Mouse (Mus musculus) spleen, adult 12 weeks (tissue): Measurements from ENCODE around the gene Myo1b.

Experiments
- DNase-seq: peaks from one replicate; pipeline ENCODE4 v3.0.0; 2022; ENCODE audit warnings: low spot score

Gene Myo1b

DNA sequence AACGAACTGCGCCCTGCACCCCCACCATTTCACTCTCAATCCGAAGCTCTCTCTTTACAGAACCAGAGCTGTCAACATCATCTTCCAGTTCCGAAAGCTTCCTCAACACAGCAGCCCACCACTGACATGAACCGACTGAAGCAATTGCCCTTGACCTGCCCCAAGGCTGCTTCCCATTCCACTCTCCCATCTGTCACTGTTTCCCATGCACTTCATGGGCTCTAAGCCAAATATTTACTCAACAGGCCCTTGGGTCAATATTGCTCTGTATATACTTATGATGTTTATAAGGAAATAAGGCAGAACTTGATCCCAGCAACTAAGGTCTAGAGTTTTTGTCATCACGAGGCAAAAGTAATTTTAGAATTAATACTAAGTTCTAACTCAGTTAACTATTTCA lies 133.8 kb downstream of the Myo1b start:
- DNase-seq = no peak

GRCm38 (mm10) chr1:51780357-51780756 lies 135.5 kb downstream of the Myo1b start:
- no peak for DNase-seq

DNA sequence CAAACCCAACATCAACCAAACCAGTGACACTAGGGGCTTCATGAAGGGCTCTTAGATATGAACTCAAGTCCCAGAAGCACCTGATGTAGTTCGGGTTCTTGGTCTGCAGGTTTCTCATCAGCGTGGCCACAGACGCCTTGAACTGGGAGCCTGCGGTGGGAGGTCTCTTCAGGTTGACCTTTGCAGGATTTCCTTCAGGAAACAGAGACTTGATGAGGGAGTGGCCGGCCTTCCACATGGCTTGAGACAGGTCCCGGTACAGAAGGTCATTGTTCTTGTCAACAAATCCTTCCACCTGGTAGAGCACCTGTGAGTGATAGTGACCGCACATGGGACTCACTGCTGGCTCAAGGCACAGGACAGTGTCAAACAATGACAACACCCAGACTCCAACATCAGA lies 137.6 kb downstream of the Myo1b start:
- DNase-seq = no peak

DNA sequence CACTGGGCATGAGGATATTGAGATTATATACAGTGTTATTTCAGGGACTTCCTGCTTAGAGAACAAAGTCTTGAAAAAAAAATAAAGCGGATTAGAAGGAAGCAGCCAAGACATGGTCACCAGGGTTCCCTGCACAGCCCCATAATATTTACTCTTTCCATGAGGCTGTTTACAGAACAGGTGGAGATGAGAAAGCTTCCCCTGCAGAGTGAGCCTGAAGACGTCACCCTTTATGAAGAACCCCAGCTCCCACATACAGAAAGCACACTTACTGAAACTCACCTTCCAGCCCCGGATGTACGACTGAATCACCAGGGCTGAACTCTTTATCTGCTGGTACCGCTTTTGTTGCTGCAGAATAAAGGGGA lies 145.4 kb downstream of the Myo1b start:
- DNase-seq = no peak

DNA sequence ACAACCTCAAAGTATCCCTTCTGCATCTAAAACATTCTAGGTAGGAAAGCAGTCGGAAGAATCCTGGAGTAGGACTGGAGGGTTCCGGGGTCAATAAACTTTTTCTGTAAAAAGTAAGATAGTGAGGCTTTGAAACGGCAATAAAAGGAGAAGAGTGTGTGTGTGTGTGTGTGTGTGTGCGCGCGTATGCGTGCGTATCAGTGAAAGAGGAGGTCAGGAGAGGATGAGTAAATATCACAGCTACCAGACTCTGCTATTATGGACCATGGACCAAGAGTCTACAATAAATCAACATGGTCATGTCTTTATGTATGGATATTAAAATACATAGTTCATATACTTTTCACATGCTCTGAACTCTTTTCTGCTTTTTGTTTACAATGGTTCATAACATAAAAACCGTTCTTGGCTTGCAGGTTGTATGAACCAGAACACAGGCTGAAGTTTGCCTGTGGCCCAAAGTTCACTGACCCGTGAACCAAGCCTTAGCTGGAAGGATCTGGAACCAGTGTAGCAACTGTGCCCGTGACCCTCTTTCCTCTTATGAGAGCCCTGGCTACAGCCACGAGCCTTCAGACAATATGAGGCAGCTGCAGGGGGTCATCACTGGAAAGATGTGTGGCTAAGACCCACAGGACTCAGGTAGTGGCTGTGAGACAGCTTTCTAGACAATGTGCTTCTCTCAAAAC lies 145.9 kb downstream of the Myo1b start:
- DNase-seq = no peak

- no peak for DNase-seq
These were observed 149.6 kb downstream of the Myo1b start for GRCm38 (mm10) chr1:51766271-51766670.

GRCm38 (mm10) chr1:51765156-51765555 lies 150.7 kb downstream of the Myo1b start:
- no peak for DNase-seq

DNA sequence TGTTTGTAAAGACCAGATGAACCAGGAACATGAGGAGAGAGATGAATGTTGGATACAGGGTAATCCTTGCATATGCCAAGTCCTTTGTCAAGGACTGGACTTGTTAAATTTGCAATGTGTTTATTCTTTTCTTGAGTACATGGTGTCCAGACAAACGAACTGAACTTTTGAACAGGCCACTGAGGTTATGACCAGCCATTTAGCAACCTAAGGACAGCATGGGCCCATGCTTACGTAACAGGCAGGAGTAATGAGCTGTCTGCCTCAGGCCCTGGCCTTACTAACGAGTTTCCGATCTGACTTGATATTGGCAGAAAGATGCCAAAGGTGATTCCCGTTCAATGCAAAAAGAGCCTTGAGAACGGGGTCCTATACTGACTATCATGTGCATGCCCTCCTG lies 156.2 kb downstream of the Myo1b start:
- no peak for DNase-seq

DNA sequence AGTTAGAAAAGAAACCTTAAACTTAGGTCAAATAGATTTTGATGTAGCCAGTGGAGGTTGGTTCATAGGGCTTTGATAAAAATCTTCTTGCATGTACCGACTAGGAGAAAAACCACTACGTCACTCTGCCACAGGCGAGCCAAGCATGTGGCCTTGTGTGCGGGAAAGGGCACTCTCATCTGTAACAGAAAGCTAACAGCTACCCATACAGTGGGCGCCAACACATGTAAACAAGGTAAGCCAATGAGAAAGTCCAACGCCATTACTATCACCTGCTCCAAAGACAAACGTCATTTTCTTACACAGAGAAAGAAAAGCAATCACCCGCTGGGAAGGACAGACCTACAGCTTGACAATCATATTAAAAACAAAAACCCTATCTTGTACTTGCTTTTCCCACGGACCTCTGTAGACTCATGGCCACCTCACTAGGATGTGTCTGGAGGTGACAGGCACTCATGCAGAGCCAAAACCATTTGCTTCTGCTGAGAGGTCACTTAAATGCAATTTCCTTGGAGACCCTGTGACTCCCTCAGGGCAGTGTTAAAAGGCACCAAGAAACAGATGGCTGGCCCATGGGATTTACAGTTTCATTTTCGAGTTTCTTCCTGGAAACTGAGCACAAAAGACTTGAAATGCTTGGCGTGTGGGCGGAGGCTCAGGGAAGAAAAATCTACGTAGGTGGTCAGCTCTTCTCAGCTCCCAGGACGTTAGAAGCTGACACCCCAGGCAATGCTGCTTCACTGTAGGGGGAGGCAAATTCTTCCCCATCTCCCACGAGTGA lies 157.4 kb downstream of the Myo1b start:
- no peak for DNase-seq

- DNase-seq = no peak
These were observed 162.2 kb downstream of the Myo1b start for GRCm38 (mm10) chr1:51753621-51754020.

- DNase-seq = no peak
These were observed 164.9 kb downstream of the Myo1b start for GRCm38 (mm10) chr1:51751006-51751405.

GRCm38 (mm10) chr1:51748306-51748705 lies 167.6 kb downstream of the Myo1b start:
- no peak for DNase-seq

DNA sequence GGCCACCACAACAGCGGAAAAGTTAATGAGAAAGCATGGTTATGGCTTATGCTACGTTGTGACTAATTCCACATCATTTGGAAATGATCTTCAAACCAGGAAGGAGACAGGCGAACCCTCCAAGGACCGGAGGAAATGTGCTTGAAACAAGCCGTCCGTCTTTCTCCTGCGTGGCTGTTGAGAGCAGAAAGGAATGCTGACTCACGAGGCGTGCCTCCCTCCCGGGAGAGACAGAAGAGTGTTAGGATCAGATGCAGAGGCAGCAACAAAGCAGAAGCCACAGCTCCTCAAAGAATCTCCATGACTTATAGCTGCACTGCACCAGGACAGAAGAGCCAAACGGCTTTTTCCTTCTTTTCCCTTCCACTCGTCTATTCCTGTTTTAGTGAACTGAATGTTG lies 168.4 kb downstream of the Myo1b start:
- no peak for DNase-seq

DNA sequence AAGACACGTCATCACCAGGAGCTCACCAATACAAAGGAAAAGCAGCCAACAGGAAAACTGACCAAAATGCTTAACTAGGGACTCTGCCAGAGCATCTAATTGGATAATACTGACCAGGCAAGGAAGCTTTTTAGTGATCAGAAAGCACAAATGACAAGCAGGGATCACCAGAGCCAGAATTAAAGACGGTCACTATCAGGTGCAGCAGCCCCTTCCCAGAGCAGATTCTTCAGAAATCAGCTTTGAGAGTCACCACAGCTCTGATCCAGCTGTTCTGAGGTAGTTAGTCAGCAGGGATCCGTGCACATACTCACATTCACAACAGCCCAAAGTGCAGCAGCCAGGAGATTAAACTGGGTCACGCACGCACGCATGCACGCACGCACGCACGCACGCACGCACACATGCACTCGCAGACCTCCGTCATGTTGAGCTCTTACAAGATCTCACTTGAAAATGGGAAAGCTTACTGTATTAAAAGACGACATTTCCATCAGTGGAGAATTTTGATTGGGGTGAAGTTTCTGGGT lies 169.1 kb downstream of the Myo1b start:
- DNase-seq = no peak

DNA sequence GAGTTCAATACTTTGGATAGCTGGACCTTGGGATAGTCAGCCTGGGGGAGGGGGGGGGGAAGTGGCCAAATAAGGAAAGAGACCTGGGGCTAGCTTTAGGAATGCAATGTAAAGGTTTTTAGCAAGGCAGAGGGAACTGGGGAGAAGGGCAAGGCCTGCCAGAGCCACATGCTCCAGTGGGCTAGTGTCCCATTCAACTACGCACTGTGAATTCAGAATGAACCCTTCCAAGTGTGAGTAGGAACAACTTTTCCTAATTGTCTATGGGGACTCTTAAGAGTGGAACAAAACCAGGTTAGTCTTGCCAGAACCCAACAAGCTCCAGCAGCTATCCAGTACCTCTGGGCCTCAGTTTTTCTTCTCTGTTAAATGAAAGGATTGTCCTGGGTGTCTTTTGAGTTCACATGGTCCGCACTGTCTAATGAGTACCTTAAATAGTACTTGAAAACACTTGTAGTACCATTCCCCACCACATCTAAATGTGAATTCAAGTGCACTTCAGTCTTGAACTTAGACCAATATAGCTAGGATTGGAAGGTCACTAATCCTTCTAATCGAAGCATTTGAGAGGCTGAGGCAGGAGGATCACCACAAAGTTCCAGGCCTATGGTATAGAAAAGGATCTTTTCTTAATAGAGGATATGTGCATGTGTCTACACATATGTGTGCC lies 172.0 kb downstream of the Myo1b start:
- no peak for DNase-seq

GRCm38 (mm10) chr1:51742586-51742985 lies 173.3 kb downstream of the Myo1b start:
- no peak for DNase-seq

DNA sequence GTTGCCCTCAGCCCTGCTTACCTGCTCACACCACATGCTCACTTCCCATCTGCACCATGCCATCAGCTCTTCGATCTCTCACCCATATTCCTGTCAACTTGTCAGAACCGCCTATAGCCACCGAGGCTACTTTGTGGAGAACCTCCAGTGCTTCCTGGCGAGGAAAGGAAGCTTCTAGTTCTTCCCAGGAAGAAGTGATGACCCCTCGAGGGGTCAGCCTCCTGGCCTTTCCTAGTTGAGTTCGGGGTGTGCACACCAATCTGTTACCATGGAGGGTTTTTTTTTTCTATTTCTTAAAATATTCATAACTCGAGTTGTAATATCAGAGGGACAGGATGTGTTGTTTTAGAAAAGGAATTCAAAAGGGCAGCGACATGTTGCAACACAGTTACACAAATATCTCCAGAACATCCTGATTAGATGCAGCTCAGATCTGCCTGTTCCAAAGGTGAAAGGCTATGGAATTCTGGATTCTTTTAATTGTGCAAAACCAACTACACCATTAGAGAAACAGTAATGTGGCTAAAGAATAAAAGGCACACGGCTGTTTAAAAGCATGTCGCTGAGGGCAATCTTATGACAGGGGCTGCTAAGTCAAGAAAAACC lies 175.1 kb downstream of the Myo1b start:
- no peak for DNase-seq

DNA sequence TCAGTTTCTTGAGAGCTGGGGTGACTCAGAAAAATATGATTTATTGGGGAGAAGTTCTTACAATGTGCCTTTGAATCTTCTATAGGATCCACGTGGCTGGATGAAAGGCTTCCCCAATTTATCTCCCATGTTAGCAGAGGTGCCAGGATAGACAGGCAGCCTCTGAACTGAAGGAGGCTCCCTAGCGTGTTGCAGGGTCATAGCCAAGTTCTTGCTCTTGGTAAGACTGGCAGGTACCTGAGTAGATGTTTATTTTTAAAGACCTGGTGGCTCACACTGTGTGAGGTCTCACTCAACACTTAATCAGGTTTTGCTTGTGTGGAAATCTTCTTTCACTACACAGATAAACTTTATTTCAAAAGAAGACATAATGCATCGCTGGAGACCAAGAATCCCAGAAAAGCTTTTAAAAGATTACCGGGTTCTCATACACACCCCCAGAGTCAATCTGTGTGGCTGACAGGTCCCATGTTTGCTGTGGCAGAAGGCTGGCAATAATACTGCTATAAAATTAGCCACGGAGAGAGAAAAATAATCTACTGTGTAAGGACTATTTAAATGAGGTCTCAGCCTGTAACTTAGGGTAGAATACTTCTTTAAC lies 176.5 kb downstream of the Myo1b start:
- no peak for DNase-seq

- DNase-seq = no peak
These were observed 179.0 kb downstream of the Myo1b start for GRCm38 (mm10) chr1:51736822-51737221.

DNA sequence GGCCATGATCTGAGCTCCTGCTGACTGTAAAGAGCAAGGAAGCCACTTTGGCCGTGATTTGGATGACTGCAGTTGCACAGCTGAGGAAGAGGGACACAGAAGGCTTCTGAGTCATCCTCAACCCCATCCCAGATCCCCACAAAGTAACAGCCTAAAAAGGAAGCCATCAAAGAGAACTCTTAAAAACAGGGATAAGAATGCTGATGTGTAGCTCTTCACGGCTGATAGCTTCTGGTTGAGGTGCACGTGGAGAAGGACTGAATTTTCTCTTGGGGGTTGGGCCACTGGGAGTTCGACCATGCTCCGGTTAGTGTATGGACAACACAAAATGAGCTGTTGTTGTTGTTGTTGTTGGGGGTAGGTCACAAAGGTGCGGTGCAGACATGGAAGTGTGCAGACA lies 181.2 kb downstream of the Myo1b start:
- DNase-seq = no peak

DNA sequence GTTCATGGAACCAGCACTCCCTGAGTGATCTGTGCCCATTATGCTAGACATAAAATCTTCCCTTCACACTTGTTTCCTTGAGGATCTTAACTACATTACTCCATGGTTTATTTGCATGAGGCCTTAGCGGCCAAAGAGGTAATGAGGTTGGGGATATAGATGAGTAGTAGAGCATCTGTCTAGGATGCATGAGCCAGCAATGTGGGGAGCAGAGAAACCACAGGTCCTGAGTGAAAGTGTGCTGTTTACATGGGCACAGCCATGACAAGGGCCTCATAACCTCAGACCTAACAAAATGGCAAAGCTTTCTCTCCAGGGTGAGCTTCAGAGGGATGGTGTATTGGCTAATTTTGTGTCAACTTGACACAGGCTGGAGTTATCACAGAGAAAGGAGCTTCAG lies 186.5 kb downstream of the Myo1b start:
- no peak for DNase-seq

GRCm38 (mm10) chr1:51728816-51729215 lies 187.1 kb downstream of the Myo1b start:
- no peak for DNase-seq
